Mouse (Mus musculus) spleen, postnatal 36 days (tissue): Measurements from ENCODE around the gene Cab39l.
"Not testable (repeated sequence)": the region's sequence is repeated elsewhere in the genome, so short reads cannot be mapped to it uniquely, and the experiment has no call there.

ENCODE experiments used
- DNase-seq, 2 experiments: peaks; one replicate each; pipeline ENCODE4 v3.0.0; 2022; ENCODE audit warnings: low spot score in 2 of 2, mixed read lengths in 1 of 2

Cab39l gene

GRCm38 (mm10) chr14:59440558-59441471, at the start of gene Cab39l, which contains the start of gene Setdb2:
Gene Cab39l, plus strand, starts transcription at chr14:59440972.
Gene Setdb2, minus strand, starts transcription at chr14:59440884.
- peak; percentile 96 to 97 for DNase-seq

DNA sequence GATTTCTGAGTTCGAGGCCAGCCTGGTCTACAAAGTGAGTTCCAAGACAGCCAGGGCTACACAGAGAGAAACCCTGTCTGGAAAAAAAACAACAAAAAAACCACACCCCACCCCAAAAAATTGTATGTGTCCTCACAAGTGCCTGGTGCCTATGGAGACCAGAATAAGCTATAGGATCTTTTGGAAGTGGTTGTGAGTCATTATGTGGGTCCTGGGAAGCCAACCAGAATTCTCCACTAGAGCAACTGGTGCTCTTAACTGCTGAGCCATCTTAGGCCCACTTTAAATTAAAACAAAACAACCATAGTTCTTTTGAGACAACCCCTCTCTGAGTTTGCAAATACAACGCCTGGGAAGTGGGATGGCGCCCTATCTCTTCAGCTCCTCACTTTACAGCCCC, 45.5 kb upstream of the Cab39l start, which contains the start of gene Phf11c:
Gene Phf11c, minus strand, starts transcription at position 101 of the 400 bp plus-strand sequence.
- no peak for DNase-seq

GRCm38 (mm10) chr14:59396999-59397398, 43.8 kb upstream of the Cab39l start:
- DNase-seq, result peak; percentile 87

- DNase-seq, result not testable (repeated sequence)
Observed at GRCm38 (mm10) chr14:59414979-59415378, 25.8 kb upstream of the Cab39l start.

GRCm38 (mm10) chr14:59418171-59418570, 22.6 kb upstream of the Cab39l start:
- DNase-seq, result no peak

DNA sequence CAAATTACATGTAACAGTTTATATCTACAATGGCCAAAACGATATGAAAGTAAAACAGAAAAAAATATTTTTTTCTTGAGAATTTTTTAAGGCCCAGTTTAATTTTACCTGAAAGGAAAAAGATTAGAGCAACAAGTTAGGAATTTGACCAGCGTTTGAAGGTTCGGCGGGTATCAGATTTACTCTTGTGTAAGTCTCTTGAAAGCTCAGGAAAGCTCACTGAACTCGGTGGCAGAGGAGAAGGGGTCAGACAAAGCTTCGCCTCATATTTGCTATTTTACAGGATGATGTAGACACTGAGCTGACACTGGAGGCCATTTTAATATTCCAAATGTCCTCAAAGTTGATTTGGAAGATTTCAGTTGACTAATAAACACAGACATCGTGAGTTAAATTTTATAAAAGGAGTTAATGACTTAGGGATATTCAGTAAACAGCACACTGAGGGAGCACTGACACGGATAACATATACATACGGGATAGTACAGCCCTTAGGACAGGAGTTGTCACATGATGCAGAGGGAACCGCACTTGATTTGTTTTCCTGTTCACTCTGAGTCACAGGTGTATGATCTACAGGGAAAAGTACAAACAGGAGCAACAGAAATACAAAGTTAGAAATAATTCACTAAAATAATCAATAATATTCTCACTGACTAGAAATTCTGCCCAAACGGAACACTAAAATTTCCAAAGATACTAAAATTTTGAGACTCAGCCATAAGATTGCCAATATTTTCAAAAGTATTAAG, 17.7 kb upstream of the Cab39l start:
- DNase-seq, result no peak

- no peak for DNase-seq
Observed at GRCm38 (mm10) chr14:59430556-59430955, 10.2 kb upstream of the Cab39l start.

GRCm38 (mm10) chr14:59433902-59434301, 6.9 kb upstream of the Cab39l start:
- DNase-seq, result no peak

DNA sequence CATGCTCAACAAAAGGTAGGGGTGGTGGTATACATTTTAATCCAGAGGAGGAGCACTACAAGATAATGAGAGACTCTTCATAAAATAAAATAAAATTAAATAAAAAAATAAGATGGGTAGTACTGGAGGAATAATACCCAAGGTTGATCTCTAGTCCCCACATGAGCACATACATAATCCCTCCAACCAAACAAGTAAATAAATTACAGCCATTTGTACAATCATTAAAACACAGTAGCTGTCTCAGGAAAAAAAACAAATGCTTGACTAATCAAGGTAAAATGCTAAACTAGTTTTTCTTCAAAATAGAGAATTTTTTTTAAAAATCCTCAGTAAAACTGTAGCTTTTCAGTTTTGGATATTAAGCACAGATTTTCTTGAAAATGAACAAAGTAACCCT, 5.6 kb upstream of the Cab39l start:
- no peak for DNase-seq

DNA sequence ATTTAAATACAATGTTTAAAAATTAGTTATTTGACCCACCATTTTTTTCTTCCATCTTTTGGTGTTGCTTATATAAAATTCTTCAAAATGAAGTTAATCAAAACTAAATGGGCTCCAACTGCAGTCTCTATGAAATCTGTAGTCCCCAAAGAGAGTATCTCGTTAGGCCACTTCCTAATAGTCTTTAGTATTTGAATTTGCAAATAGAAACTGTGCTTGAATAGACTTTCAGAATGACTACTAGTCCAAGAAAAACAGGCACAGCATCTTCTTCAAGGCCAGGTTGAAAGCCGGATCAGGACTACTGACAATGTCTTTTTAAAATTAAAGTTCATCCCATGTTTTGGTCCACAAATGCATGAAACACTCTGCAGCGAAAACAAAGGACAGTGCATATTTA, 3.4 kb upstream of the Cab39l start:
- no peak for DNase-seq

DNA sequence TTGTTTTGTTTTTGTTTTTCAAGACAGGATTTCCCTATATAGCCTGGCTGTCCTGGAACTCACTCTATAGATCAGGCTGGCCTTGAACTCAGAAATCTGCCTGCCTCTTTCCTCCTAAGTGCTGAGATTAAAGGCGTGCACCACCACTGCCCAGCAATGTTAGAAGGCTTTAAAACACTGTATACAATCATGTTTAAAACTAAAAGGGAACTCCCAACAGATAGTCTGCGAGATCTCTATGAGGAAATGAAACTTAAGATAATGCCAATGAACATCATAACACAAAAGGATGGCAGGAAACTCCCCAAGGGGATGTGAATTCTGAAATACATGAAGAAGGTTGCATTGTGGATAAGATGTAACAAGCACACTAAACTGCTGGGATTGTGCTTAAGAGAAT, 2.3 kb upstream of the Cab39l start:
- DNase-seq, result peak; percentile 17 to 43

- DNase-seq, result no peak
Observed at GRCm38 (mm10) chr14:59440039-59440438, 733 bp upstream of the Cab39l start.

DNA sequence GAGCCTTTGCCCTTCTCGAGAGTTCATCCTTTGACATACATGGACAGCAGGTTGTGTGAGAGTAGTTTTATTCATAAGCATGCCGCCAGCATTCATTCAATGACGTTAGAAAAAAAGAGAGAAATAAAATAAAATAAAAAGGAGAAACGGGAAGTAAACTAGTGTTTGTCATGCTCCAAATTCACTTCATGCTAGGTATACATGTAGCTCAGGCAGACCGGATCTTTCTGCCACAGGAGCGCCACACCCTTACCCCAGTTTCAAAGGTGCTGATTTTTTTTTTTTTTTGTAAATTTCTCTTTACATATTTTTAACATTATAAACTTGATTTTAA, 667 bp downstream of the Cab39l start:
- DNase-seq, result peak in 1 of 2 experiments; percentile 24

DNA sequence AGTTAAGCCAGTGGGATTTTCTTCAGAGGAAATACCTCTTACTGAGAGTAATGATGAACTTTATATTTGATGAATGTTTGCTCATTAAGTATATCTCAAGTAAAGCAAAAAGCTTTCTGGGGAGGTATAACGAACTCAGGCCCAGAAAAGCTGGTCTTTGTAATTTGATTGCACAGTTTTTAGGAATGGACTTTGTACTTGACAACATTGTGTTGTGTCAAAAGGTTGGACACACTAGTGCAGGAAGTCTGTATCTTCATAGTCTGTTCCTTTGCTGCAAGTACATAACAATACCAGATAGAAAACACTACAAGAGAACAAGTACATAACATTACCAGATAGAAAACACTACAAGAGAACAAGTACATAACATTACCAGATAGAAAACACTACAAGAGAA, 4.6 kb downstream of the Cab39l start:
- no peak for DNase-seq

DNA sequence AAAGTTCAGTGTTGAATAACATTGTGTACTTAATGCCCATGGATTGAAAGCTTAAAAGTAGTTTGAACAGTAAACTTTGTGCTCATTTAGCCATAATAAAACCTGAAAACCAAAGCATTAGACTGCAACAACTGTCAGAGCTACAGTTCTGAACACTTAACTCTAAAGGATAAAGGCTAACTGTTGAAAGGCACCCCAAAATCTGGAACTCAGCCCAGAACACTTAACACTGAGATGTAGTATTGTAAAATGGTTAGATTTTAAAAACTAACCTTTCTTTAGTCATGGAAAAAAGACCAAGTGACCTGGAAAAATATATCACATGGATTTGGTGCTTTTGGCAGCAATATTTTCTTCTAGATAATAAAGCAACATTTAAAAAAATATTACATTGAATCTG, 7.2 kb downstream of the Cab39l start:
- no peak for DNase-seq

- DNase-seq, result no peak
Observed at GRCm38 (mm10) chr14:59466503-59466902, 25.7 kb downstream of the Cab39l start.

GRCm38 (mm10) chr14:59467798-59468197, 27.0 kb downstream of the Cab39l start:
- DNase-seq, result no peak

GRCm38 (mm10) chr14:59470781-59471180, 30.0 kb downstream of the Cab39l start:
- no peak for DNase-seq

DNA sequence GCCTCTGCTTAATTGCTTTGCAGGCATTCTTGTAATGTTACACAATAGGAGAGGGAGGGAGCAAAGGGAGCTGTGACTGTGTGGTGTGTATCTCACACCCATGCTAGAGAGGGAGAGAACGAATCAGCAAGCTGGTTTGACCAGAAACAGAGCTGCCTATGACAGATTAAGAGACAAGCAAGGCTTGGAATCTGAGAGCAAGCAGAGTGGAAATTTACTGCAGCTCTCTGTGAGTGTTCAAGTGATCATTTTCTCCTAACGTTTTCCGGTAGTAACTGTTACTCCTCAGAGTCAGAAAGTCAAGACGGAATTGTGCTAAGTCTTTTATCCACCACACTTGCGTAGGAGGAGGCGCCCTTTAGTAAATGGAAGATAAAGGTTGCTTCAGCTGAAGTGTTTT, 37.9 kb downstream of the Cab39l start:
- no peak for DNase-seq

- no peak for DNase-seq
Observed at GRCm38 (mm10) chr14:59485247-59485810, 44.6 kb downstream of the Cab39l start.

DNA sequence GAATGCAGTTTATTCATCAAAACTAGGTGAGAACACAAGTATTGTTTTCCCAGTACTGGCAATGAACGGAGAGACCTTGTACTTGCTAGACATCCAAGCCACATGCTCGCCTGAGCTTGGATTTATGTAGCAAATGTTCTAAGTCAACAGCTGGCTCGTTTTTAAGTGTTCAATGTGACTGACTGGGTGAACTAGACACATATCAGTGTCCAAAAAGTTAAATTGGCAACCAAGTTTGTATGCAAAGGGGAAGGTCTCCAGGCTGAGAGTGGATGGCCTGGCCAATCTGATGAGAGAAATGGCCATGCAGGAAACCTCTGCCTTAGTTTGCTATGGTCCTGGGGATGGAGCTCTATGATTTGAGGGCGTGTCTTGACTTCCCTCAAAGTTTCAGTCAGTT, 51.6 kb downstream of the Cab39l start:
- no peak for DNase-seq

- DNase-seq, result no peak
Observed at GRCm38 (mm10) chr14:59497928-59498327, 57.2 kb downstream of the Cab39l start.
